Mouse (Mus musculus) right cerebral cortex, adult 2 months (tissue): ENCODE data around the gene Gm1140.
"Not testable (repeated sequence)": the region's sequence is repeated elsewhere in the genome, so short reads cannot be mapped to it uniquely, and the experiment has no call there.

ENCODE experiments used
- DNase-seq, 2 experiments: peaks; one replicate each; pipeline ENCODE4 v3.0.0; 2021 to 2022; ENCODE audit warnings: low spot score in 2 of 2

Gm1140 gene

GRCm38 (mm10) chrX:67693462-67693861, at the start of gene Gm1140:
Gm1140 (minus strand) TSS chrX:67693562.
- DNase-seq = not testable (repeated sequence)

GRCm38 (mm10) chrX:67695398-67695797, 2.0 kb upstream of the Gm1140 start, which contains the start of gene Gm14692:
Gm14692 (plus strand) TSS chrX:67695698.
- not testable (repeated sequence) for DNase-seq
